Mouse (Mus musculus) liver, adult 2 months (tissue): ENCODE measurements around the gene Ptprk. TPM values are rescaled to one million over a fixed set of nuclear protein-coding genes. Genes with fewer than 3 reads are reported as not detected.

Experiments
- DNase-seq: peaks from one replicate; pipeline ENCODE4 v3.0.0-alpha.2; 2011; ENCODE audit warnings: low read depth, low spot score; ENCODE audit errors: extremely low read depth
- H3K27ac ChIP-seq: fragments of 200-500 bp; replicated peaks from 2 replicates; pipeline ENCODE4 v1.5.1; 2012; ENCODE audit warnings: low read depth, mild to moderate bottlenecking, control low read depth, inconsistent platforms, low read length; ENCODE audit not compliant: insufficient read depth
- H3K27me3 ChIP-seq: fragments of 200-500 bp; 2 replicates; pipeline ENCODE4 v1.6.1; 2012; ENCODE audit warnings: mild to moderate bottlenecking, moderate library complexity, low read length, inconsistent platforms; ENCODE audit not compliant: control insufficient read depth, insufficient read depth
- H3K36me3 ChIP-seq: fragments of 200-500 bp; 2 replicates; pipeline ENCODE4 v1.6.1; 2012; ENCODE audit warnings: low read length, inconsistent platforms; ENCODE audit not compliant: control insufficient read depth, insufficient read depth
- H3K4me1 ChIP-seq: fragments of 200-500 bp; 2 replicates; pipeline ENCODE4 v1.6.1; 2011; ENCODE audit warnings: low read length; ENCODE audit not compliant: control insufficient read depth, insufficient read depth
- H3K4me3 ChIP-seq: fragments of 200-500 bp; 2 replicates; pipeline ENCODE4 v1.5.1; 2011; ENCODE audit warnings: low read depth, mild to moderate bottlenecking, control low read depth, low read length, moderate library complexity; ENCODE audit not compliant: insufficient read depth
- H3K79me2 ChIP-seq: fragments of 200-500 bp; 2 replicates; pipeline ENCODE4 v1.6.1; 2012; ENCODE audit warnings: inconsistent platforms, mild to moderate bottlenecking, low read length, moderate library complexity; ENCODE audit not compliant: control insufficient read depth, insufficient read depth
- H3K9ac ChIP-seq: fragments of 200-500 bp; 2 replicates; pipeline ENCODE4 v1.6.1; 2012; ENCODE audit warnings: low read depth, mild to moderate bottlenecking, control low read depth, inconsistent platforms, low read length
- CTCF ChIP-seq: fragments of 200-500 bp; IDR thresholded peaks from 2 replicates; pipeline ENCODE4 v1.5.1; 2011; ENCODE audit warnings: low read depth, low read length, control low read depth
- POLR2A ChIP-seq: fragments of 200-500 bp; IDR thresholded peaks from 2 replicates; pipeline ENCODE4 v1.6.1; 2011; ENCODE audit warnings: low read length, control low read depth; ENCODE audit not compliant: insufficient read depth; ENCODE audit errors: extremely low read depth
- WGBS: fragments of 180-500 bp; shearing (Covaris S2); methylation state at CpG from one replicate; pipeline ENCODE4 v1.1.7; 2018; 5-methylcytosine and 5-hydroxymethylcytosine counted together
- polyA plus RNA-seq: library from polyadenylated mRNA; depleted of rRNA; stranded (reverse); fragments of >200 nt; gene quantifications from 2 replicates; pipeline ENCODE4 v1.2.3, GENCODE M21; 2012
- total RNA-seq: library from RNA; depleted of rRNA; stranded (reverse); fragments of >200 nt; gene quantifications from 2 replicates; pipeline ENCODE4 v1.2.3, GENCODE M21; 2014

Gene Ptprk
- total and polyA plus RNA-seq, 2 experiments, result 23.2 to 47.5 TPM

GRCm38 (mm10) chr10:28590822-28591221 is 516.2 kb downstream of the Ptprk start:
- peaks cover 26% of the 10 kb centered on the region for H3K36me3 ChIP-seq
- no peak overlapping the region for H3K9ac ChIP-seq
- H3K27ac ChIP-seq, result no peak overlapping the region
- 93% methylated on average over 3 of the region's 3 CpGs for WGBS
- no peak for DNase-seq
- H3K79me2 ChIP-seq, result no peaks in the 10 kb centered on the region
- H3K4me3 ChIP-seq, result no peak overlapping the region
- H3K27me3 ChIP-seq, result no peaks in the 10 kb centered on the region
- TF ChIP-seq POLR2A, result no peak
- TF ChIP-seq CTCF, result no peak
- H3K4me1 ChIP-seq, result no peaks in the 10 kb centered on the region

GRCm38 (mm10) chr10:28593566-28594292 is 519.1 kb downstream of the Ptprk start:
- Histone ChIP-seq H3K4me3 (no peak overlapping the region), H3K36me3 (peaks cover 16% of the 10 kb centered on the region), H3K79me2 (no peaks in the 10 kb centered on the region), H3K27me3 (no peaks in the 10 kb centered on the region), H3K9ac (no peak overlapping the region), H3K27ac (no peak overlapping the region), H3K4me1 (no peaks in the 10 kb centered on the region)
- DNase-seq, result peak; percentile 10
- 76% methylated on average over 4 of the region's 4 CpGs for WGBS
- TF ChIP-seq POLR2A (no peak), CTCF (no peak)

GRCm38 (mm10) chr10:28596897-28597296 is 522.3 kb downstream of the Ptprk start:
- WGBS, result 97% methylated on average over 3 of the region's 3 CpGs
- DNase-seq, result no peak
- no peak overlapping the region for H3K9ac ChIP-seq
- H3K36me3 ChIP-seq, result peaks cover 8% of the 10 kb centered on the region; the same call in 1 of the 2 replicates
- H3K79me2 ChIP-seq, result no peaks in the 10 kb centered on the region
- TF ChIP-seq POLR2A (no peak), CTCF (no peak)
- no peaks in the 10 kb centered on the region for H3K27me3 ChIP-seq
- no peak overlapping the region for H3K27ac ChIP-seq
- H3K4me1 ChIP-seq, result no peaks in the 10 kb centered on the region
- no peak overlapping the region for H3K4me3 ChIP-seq

- no peak overlapping the region for H3K4me3 ChIP-seq
- no peak overlapping the region for H3K9ac ChIP-seq
- H3K36me3 ChIP-seq, result no peaks in the 10 kb centered on the region
- TF ChIP-seq POLR2A, result no peak
- WGBS, result 69% methylated on average over 3 of the region's 3 CpGs
- no peaks in the 10 kb centered on the region for H3K79me2 ChIP-seq
- DNase-seq, result peak; percentile 54
- no peaks in the 10 kb centered on the region for H3K4me1 ChIP-seq
- no peak overlapping the region for H3K27ac ChIP-seq
- H3K27me3 ChIP-seq, result no peaks in the 10 kb centered on the region
Measured at GRCm38 (mm10) chr10:28609136-28609535, 534.5 kb downstream of the Ptprk start.

GRCm38 (mm10) chr10:28614396-28614795 is 539.8 kb downstream of the Ptprk start:
- Histone ChIP-seq H3K4me1 (no peaks in the 10 kb centered on the region), H3K9ac (no peak overlapping the region), H3K27me3 (no peaks in the 10 kb centered on the region), H3K36me3 (no peaks in the 10 kb centered on the region), H3K27ac (no peak overlapping the region), H3K79me2 (no peaks in the 10 kb centered on the region), H3K4me3 (no peak overlapping the region)
- TF ChIP-seq POLR2A (no peak), CTCF (no peak)
- DNase-seq, result no peak
- WGBS, result 89% methylated on average over 2 of the region's 2 CpGs

- Histone ChIP-seq H3K36me3 (no peaks in the 10 kb centered on the region), H3K9ac (no peak overlapping the region), H3K4me1 (no peaks in the 10 kb centered on the region), H3K4me3 (no peak overlapping the region), H3K27me3 (no peaks in the 10 kb centered on the region), H3K27ac (no peak overlapping the region), H3K79me2 (no peaks in the 10 kb centered on the region)
- no peak for DNase-seq
- no peak for TF ChIP-seq CTCF
- no peak for TF ChIP-seq POLR2A
- WGBS, result 93% methylated on average over 7 of the region's 7 CpGs
Measured at GRCm38 (mm10) chr10:28617203-28617602, 542.6 kb downstream of the Ptprk start.
